Mouse (Mus musculus) kidney, adult 2 months (tissue): ENCODE results near the gene B3gnt6.

Experiments
- CTCF ChIP-seq: fragments of 200-500 bp; conservative IDR thresholded peaks from 2 replicates; pipeline ENCODE4 v1.5.1; 2011; ENCODE audit warnings: low read depth, mild to moderate bottlenecking, control low read depth, low read length, moderate library complexity, mixed read lengths; ENCODE audit not compliant: insufficient read depth, insufficient read length
- POLR2A ChIP-seq: fragments of 200-500 bp; IDR thresholded peaks from one replicate; pipeline ENCODE4 v1.6.1; 2011; ENCODE audit warnings: low read depth, low read length, control low read depth

- TF ChIP-seq CTCF (no peak), POLR2A (no peak)
These were observed 51.5 kb downstream of the B3gnt6 start for GRCm38 (mm10) chr7:98147766-98148165.
